Mouse (Mus musculus) intestine, embryonic 14.5 days (tissue): ENCODE results near the gene Mlh1. TPM values are rescaled to one million over a fixed set of nuclear protein-coding genes. Genes with fewer than 3 reads are reported as not detected.

Experiments used
- ATAC-seq: fragments of 200-750 bp; cut with Nextera tagmentation; replicated peaks from 2 replicates; pipeline ENCODE4 v1.8.0; 2017; ENCODE audit warnings: low read depth, moderate number of reproducible peaks, moderate TSS enrichment, moderate library complexity; ENCODE audit not compliant: low FRiP score, low TSS enrichment
- DNase-seq: peaks from one replicate; pipeline ENCODE4 v3.0.0-alpha.2; 2018; ENCODE audit warnings: low spot score
- H3K27ac ChIP-seq: fragments of 300-500 bp; sonication (generic); 2 replicates; pipeline ENCODE4 v1.5.1; 2014; ENCODE audit warnings: low read depth, mild to moderate bottlenecking, control low read depth
- H3K27me3 ChIP-seq: fragments of 300-500 bp; sonication (generic); replicated peaks from 2 replicates; pipeline ENCODE4 v1.6.1; 2014; ENCODE audit warnings: low read length, control low read depth; ENCODE audit not compliant: control insufficient read depth, insufficient read depth
- H3K36me3 ChIP-seq: fragments of 300-500 bp; sonication (generic); 2 replicates; pipeline ENCODE4 v1.6.1; 2014; ENCODE audit warnings: low read length, control low read depth; ENCODE audit not compliant: control insufficient read depth, insufficient read depth
- H3K4me1 ChIP-seq: fragments of 300-500 bp; sonication (generic); replicated peaks from 2 replicates; pipeline ENCODE4 v1.6.1; 2014; ENCODE audit warnings: low read length, control low read depth, mixed read lengths; ENCODE audit not compliant: control insufficient read depth, insufficient read depth
- H3K4me2 ChIP-seq: fragments of 300-500 bp; sonication (generic); 2 replicates; pipeline ENCODE4 v1.6.1; 2014; ENCODE audit warnings: low read length
- H3K4me3 ChIP-seq: fragments of 300-500 bp; sonication (generic); 2 replicates; pipeline ENCODE4 v1.5.1; 2014; ENCODE audit warnings: low read depth, low read length, control low read depth, mixed read lengths
- H3K9ac ChIP-seq: fragments of 300-500 bp; sonication (generic); 2 replicates; pipeline ENCODE4 v1.6.1; 2014; ENCODE audit warnings: mild to moderate bottlenecking, low read length
- H3K9me3 ChIP-seq: fragments of 300-500 bp; sonication (generic); 2 replicates; pipeline ENCODE4 v1.6.1; 2016; ENCODE audit warnings: low read length, control low read depth; ENCODE audit not compliant: control insufficient read depth
- WGBS: fragments of 180-500 bp; shearing (Covaris S2); extraction: QIAGEN DNeasy Blood & Tissue Kit; methylation state at CpG from one replicate; pipeline ENCODE4 v1.1.7; 2014; 5-methylcytosine and 5-hydroxymethylcytosine counted together
- polyA plus RNA-seq: library from polyadenylated mRNA; unstranded; fragments of >200 nt; fragmentation: Nextera tagmentation; extraction: Ambion mirVana; gene quantifications from 2 replicates; pipeline ENCODE4 v1.2.1, GENCODE M21; 2014

Gene Mlh1
- polyA plus RNA-seq = 43.6 and 48.3 TPM in 2 replicates

- ATAC-seq = peak; percentile 100
- H3K27me3 ChIP-seq = no peaks in the 10 kb centered on the region
- under 1% methylated on average over 63 of the region's 64 CpGs for WGBS
Measured at GRCm38 (mm10) chr9:111271434-111272160, at the start of gene Mlh1, which contains the start of gene Epm2aip1. Gene Mlh1, minus strand, starts transcription at chr9:111271791. Gene Epm2aip1, plus strand, starts transcription at chr9:111271929.

GRCm38 (mm10) chr9:111320912-111321311 lies 49.3 kb upstream of the Mlh1 start:
- no peaks in the 10 kb centered on the region for H3K27me3 ChIP-seq
- DNase-seq (no peak), ATAC-seq (no peak)
- H3K36me3 ChIP-seq = no peaks in the 10 kb centered on the region
- no peak overlapping the region for H3K4me3 ChIP-seq
- H3K4me2 ChIP-seq = no peak overlapping the region
- H3K27ac ChIP-seq = no peak overlapping the region
- H3K9me3 ChIP-seq = no peaks in the 10 kb centered on the region
- no peak overlapping the region for H3K9ac ChIP-seq
- H3K4me1 ChIP-seq = no peaks in the 10 kb centered on the region
- WGBS = 72% methylated on average over 4 of the region's 4 CpGs

More at GRCm38 (mm10) chr9:111271434-111272160, at the start of gene Mlh1, which contains the start of gene Epm2aip1:
- Histone ChIP-seq H3K9me3 (no peaks in the 10 kb centered on the region), H3K27ac (peak within 1 kb of the TSS; percentile 93), H3K4me1 (peaks cover 35% of the 10 kb centered on the region), H3K4me2 (peak within 1 kb of the TSS; percentile 82), H3K4me3 (peak within 1 kb of the TSS; percentile 98), H3K9ac (peak within 1 kb of the TSS; percentile 94), H3K36me3 (peaks cover 40% of the 10 kb centered on the region)
- peak; percentile 99 for DNase-seq

GRCm38 (mm10) chr9:111314219-111314618 lies 42.6 kb upstream of the Mlh1 start:
- Histone ChIP-seq H3K9ac (no peak overlapping the region), H3K36me3 (no peaks in the 10 kb centered on the region), H3K27ac (no peak overlapping the region), H3K4me3 (no peak overlapping the region), H3K9me3 (no peaks in the 10 kb centered on the region), H3K4me1 (no peaks in the 10 kb centered on the region), H3K4me2 (no peak overlapping the region), H3K27me3 (peaks cover 59% of the 10 kb centered on the region)
- DNase-seq (peak; percentile 82), ATAC-seq (no peak)
- WGBS = 44% methylated on average over 5 of the region's 5 CpGs

GRCm38 (mm10) chr9:111313793-111314192 lies 42.2 kb upstream of the Mlh1 start:
- no peaks in the 10 kb centered on the region for H3K36me3 ChIP-seq
- H3K4me1 ChIP-seq = no peaks in the 10 kb centered on the region
- H3K27ac ChIP-seq = no peak overlapping the region
- no peak for DNase-seq
- H3K9ac ChIP-seq = no peak overlapping the region
- peaks cover 63% of the 10 kb centered on the region for H3K27me3 ChIP-seq
- no peak for ATAC-seq
- no peaks in the 10 kb centered on the region for H3K9me3 ChIP-seq
- 24% methylated on average over 5 of the region's 5 CpGs for WGBS
- no peak overlapping the region for H3K4me3 ChIP-seq
- H3K4me2 ChIP-seq = no peak overlapping the region

- no peak overlapping the region for H3K4me2 ChIP-seq
- no peak overlapping the region for H3K27ac ChIP-seq
- no peaks in the 10 kb centered on the region for H3K9me3 ChIP-seq
- no peaks in the 10 kb centered on the region for H3K36me3 ChIP-seq
- 16% methylated on average over 5 of the region's 6 CpGs for WGBS
- H3K27me3 ChIP-seq = peaks cover 63% of the 10 kb centered on the region
- DNase-seq (no peak), ATAC-seq (no peak)
- H3K9ac ChIP-seq = no peak overlapping the region
- H3K4me3 ChIP-seq = no peak overlapping the region
- no peaks in the 10 kb centered on the region for H3K4me1 ChIP-seq
Measured at GRCm38 (mm10) chr9:111313299-111313698, 41.7 kb upstream of the Mlh1 start.

GRCm38 (mm10) chr9:111312442-111313141 lies 41.0 kb upstream of the Mlh1 start:
- DNase-seq (peak; percentile 69), ATAC-seq (no peak; the same call in 1 of the 2 replicates)
- WGBS = under 1% methylated on average over 59 of the region's 59 CpGs
- no peaks in the 10 kb centered on the region for H3K4me1 ChIP-seq
- peak overlapping the region; percentile 57 for H3K4me2 ChIP-seq
- H3K9me3 ChIP-seq = no peaks in the 10 kb centered on the region
- H3K4me3 ChIP-seq = peak overlapping the region; percentile 39
- H3K27me3 ChIP-seq = peaks cover 63% of the 10 kb centered on the region
- H3K27ac ChIP-seq = no peak overlapping the region
- no peak overlapping the region for H3K9ac ChIP-seq
- H3K36me3 ChIP-seq = no peaks in the 10 kb centered on the region

- Histone ChIP-seq H3K27ac (no peak overlapping the region), H3K27me3 (peaks cover 63% of the 10 kb centered on the region), H3K9ac (no peak overlapping the region), H3K9me3 (no peaks in the 10 kb centered on the region), H3K4me2 (peak overlapping the region; percentile 57), H3K36me3 (no peaks in the 10 kb centered on the region), H3K4me3 (peak overlapping the region; percentile 39), H3K4me1 (no peaks in the 10 kb centered on the region)
- no peak for DNase-seq
- no peak for ATAC-seq
- WGBS = 3% methylated on average over 53 of the region's 98 CpGs
Measured at GRCm38 (mm10) chr9:111311843-111312441, 40.4 kb upstream of the Mlh1 start.

- Histone ChIP-seq H3K27me3 (peaks cover 63% of the 10 kb centered on the region), H3K4me1 (no peaks in the 10 kb centered on the region), H3K9ac (no peak within 1 kb of the TSS), H3K4me3 (peak within 1 kb of the TSS; percentile 39), H3K27ac (no peak within 1 kb of the TSS), H3K36me3 (no peaks in the 10 kb centered on the region), H3K9me3 (no peaks in the 10 kb centered on the region), H3K4me2 (peak within 1 kb of the TSS; percentile 57)
- DNase-seq = peak; percentile 69
- peak; percentile 60 for ATAC-seq
- WGBS = 11% methylated on average over 72 of the region's 72 CpGs
Measured at GRCm38 (mm10) chr9:111311031-111311842, 39.6 kb upstream of the Mlh1 start, which contains the start of gene Trank1. Gene Trank1, plus strand, starts transcription at chr9:111311739.
